12 mouse cellular contexts compared by ENCODE assay signal in the genomic region with DNA sequence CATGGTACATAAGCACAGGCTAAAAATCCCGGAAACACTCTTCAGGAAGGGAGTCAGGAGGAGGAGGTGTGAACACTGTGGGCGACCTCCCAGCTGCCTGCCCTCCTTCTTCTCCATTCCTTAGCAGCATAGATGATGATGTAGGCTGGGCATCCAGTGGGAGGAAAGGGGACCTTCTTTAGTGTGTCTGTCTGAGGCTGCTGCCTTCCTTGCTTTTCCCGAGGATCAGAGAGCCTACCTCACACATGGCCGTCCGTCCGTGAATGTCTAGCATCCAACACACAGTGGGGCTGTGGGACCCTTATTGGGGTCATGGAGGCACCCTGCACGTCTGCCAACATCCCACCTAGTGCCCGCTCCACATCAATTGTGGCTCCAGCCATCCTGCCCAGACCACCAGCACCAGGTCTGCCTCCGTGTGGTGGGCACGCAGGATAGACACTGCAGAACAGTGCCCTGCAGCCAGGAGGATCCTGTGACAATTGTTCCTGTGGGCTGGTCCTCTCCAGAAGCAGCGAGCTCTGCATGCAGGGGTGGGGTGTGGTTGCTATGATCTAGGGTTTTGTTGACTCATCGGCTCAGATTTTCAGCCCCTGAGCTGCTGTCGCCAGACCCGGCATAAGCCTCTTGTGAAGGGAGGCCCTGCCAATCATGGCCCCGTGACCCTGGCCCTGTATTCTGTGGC.
DNase-seq lines count a peak whose midpoint lies in the region; ATAC-seq and TF ChIP-seq lines count a peak whose summit lies in the region.
"Had no signal": no experiment of that assay in that cellular context is flagged by ENCODE, and none has a peak within 500 bp of the region (broad histone marks: within the 10 kb centered on the region; RNA-seq: fewer than 3 reads in every experiment).

No protein-coding gene starts in this region.

- H3K27ac ChIP-seq in cortical plate, adult 2 months (ENCODE audit: insufficient read depth, low read length) = peak overlapping the region; percentile 30
- H3K27ac ChIP-seq in stomach, postnatal 0 days (replicated peaks) = no peak overlapping the region
- H3K27ac ChIP-seq: embryonic facial prominence, embryonic 12.5 days; forebrain, embryonic 13.5 days; hindbrain, embryonic 10.5 days had no signal

- TF ChIP-seq CTCF in cortical plate, adult 2 months (IDR thresholded peaks at IDR 0.05; ENCODE audit: extremely low read depth, insufficient read depth, low read length) = 0 out of 2 replicates have a peak, but pooled peaks have one; percentile 11
- TF ChIP-seq CTCF in stomach, postnatal 0 days (IDR thresholded peaks at IDR 0.05; ENCODE audit: low read depth) = no peak

- no peak for TF ChIP-seq EP300 in stomach, postnatal 0 days (optimal IDR thresholded peaks at IDR 0.05)

- H3K27me3 ChIP-seq in stomach, postnatal 0 days (ENCODE audit: control insufficient read depth, insufficient read depth, low read length) = no peaks in the 10 kb centered on the region
- H3K27me3 ChIP-seq: embryonic facial prominence, embryonic 12.5 days had no signal

- 66% methylated on average over 15 of the region's 15 CpGs for WGBS in stomach, postnatal 0 days

- no peak overlapping the region for H3K4me3 ChIP-seq in cortical plate, adult 2 months (ENCODE audit: insufficient read depth, low read length)
- no peak overlapping the region for H3K4me3 ChIP-seq in stomach, postnatal 0 days (ENCODE audit: low read depth, low read length)
- H3K4me3 ChIP-seq: embryonic facial prominence, embryonic 12.5 days; forebrain, embryonic 13.5 days; hindbrain, embryonic 10.5 days had no signal

- peak; percentile 61 for DNase-seq in left cerebral cortex, adult 11 months (ENCODE audit: low spot score)
- DNase-seq in left cerebral cortex, postnatal 4 days = no peak
- DNase-seq in left cerebral cortex, adult 8-10 months (ENCODE audit: low spot score in 2 of 2) = peak; percentile 40 to 87
- no peak for DNase-seq in stomach, postnatal 0 days (ENCODE audit: low spot score)
- no peak for DNase-seq in c-Kit-positive CD71-positive TER-119-positive erythroid progenitor cells, embryonic 14.5 days (ENCODE audit: low spot score)
- no peak for DNase-seq in ovary, postnatal 14 days (ENCODE audit: low spot score)
- DNase-seq: cerebellum, adult 9-11 months had no signal

- H3K36me3 ChIP-seq in stomach, postnatal 0 days (ENCODE audit: control insufficient read depth, insufficient read depth, low read length) = no peaks in the 10 kb centered on the region
- H3K36me3 ChIP-seq: embryonic facial prominence, embryonic 12.5 days; hindbrain, embryonic 10.5 days had no signal

- 0 out of 2 replicates have a peak, but pooled peaks have one; percentile 6 for ATAC-seq in stomach, postnatal 0 days (ENCODE audit: low FRiP score, low TSS enrichment)
- ATAC-seq: forebrain, embryonic 13.5 days; intestine, postnatal 0 days had no signal

- intact Hi-C loops in left cerebral cortex, postnatal 4 days (cut with DNase I) = no loop called here

- TF ChIP-seq POLR2A in cortical plate, adult 2 months (IDR thresholded peaks at IDR 0.05; ENCODE audit: extremely low read depth, insufficient read depth, low read length) = peak; percentile 59

- peaks cover 6% of the 10 kb centered on the region for H3K4me1 ChIP-seq in cortical plate, adult 2 months (ENCODE audit: control insufficient read depth, insufficient read depth, low read length)
- H3K4me1 ChIP-seq in stomach, postnatal 0 days (replicated peaks; ENCODE audit: control insufficient read depth, insufficient read depth) = no peaks in the 10 kb centered on the region
- H3K4me1 ChIP-seq: forebrain, embryonic 13.5 days had no signal

- H3K9ac ChIP-seq in stomach, postnatal 0 days (ENCODE audit: low read length) = no peak overlapping the region
- H3K9ac ChIP-seq: embryonic facial prominence, embryonic 12.5 days; forebrain, embryonic 13.5 days had no signal

- no peak overlapping the region for H3K4me2 ChIP-seq in stomach, postnatal 0 days (replicated peaks; ENCODE audit: low read depth)
- H3K4me2 ChIP-seq: embryonic facial prominence, embryonic 12.5 days; forebrain, embryonic 13.5 days had no signal

- no peaks in the 10 kb centered on the region for H3K9me3 ChIP-seq in stomach, postnatal 0 days (ENCODE audit: control insufficient read depth, low read length)
- H3K9me3 ChIP-seq: embryonic facial prominence, embryonic 12.5 days; forebrain, embryonic 13.5 days; hindbrain, embryonic 10.5 days had no signal

Comparison
In these comparisons a context has a peak if more than half of its experiments do, and no peak if none do; other contexts are left out.
1. DNase-seq: peak in left cerebral cortex, adult 11 months (single experiment) and left cerebral cortex, adult 8-10 months (2 of 2); none in left cerebral cortex, postnatal 4 days (single experiment), stomach, postnatal 0 days (single experiment), c-Kit-positive CD71-positive TER-119-positive erythroid progenitor cells, embryonic 14.5 days (single experiment) and ovary, postnatal 14 days (single experiment).